Mouse (Mus musculus) cerebellum, adult 9-11 months (tissue): ENCODE data around the gene Naa50.

Experiments
- DNase-seq: peaks from one replicate; pipeline ENCODE4 v3.0.0; 2022

Gene Naa50

GRCm38 (mm10) chr16:44141483-44141882, 1.9 kb downstream of the Naa50 start:
- DNase-seq: peak; percentile 29

DNA sequence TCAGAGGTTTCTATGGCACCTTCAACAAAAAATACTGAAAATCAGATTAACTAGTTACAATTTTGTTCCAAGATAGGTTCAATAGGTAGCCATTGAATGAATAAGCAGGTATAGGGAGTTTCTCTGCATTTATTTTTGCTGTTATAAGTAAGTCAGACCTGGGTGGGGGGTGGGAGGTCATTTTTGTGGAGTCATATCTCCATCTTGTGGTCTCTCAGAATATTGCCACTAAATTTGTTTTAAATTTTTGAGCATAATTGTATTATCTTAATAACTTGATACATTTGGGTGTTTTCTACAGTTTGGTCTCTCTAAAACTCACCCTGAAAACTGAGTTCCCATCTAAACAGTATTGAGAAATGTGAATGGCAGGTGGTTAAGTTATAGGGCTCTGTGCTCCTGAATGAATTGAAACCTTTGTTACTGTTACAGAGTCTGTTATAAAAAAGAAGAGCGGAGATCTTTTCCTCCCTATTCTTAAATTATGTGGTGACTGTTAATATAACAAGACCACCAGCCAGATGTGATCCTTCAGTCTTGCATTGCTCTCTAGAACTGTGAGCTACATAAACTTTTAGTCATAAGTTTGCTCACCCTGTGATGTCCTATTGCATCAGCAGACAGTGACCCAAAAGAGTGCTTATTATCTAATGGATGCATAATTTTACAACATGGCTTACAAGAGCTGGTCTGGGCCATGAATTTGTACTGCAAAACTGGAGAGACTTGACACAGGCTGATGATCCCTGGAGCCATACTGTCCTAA, 9.6 kb downstream of the Naa50 start:
- no peak for DNase-seq

DNA sequence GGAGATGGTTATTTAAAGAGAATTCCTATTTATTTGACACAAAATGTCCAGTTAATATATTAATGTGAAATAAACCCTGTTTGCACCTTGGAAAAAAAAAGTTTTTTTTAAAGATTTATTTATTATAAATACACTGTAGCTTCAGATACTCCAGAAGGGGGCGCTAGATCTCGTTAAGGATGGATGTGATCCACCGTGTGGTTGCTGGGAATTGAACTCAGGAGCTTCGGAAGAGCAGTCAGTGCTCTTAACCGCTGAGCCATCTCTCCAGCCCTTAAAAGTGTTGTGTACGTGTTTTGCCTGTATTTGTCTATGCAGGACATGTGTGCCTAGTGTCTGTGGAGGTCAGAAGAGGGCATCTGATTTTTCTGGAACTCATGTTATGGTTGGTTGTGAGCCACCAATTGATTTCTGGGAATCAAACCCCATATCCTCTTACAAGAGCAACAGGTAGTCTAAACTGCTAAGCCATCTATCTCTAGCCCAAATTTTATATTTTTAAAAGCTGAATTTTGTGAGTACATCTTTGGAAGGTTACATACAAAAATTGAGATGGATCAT, 14.9 kb downstream of the Naa50 start:
- no peak for DNase-seq

DNA sequence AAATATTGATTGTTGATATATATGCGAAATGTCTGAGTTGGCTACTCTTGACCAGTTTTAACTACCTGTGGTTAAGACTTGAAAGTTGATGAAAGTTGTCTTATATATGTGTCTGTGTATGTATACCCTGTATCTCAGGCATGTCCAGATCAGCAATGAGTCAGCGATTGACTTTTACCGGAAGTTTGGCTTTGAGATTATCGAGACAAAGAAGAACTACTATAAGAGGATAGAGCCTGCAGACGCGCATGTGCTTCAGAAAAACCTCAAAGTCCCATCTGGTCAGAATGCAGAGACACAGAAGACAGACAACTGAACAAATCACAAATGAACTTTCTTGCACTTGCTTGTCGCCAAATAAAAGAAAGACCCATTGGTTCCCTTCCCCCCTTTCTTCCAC, 19.7 kb downstream of the Naa50 start:
- DNase-seq: no peak

- DNase-seq: no peak
Measured at GRCm38 (mm10) chr16:44163831-44164230, 24.2 kb downstream of the Naa50 start.

- DNase-seq: no peak
Measured at GRCm38 (mm10) chr16:44165182-44165581, 25.6 kb downstream of the Naa50 start.

GRCm38 (mm10) chr16:44168990-44169389, 29.4 kb downstream of the Naa50 start:
- no peak for DNase-seq

- DNase-seq: peak; percentile 99
Measured at GRCm38 (mm10) chr16:44172297-44173154, 32.9 kb downstream of the Naa50 start.

- peak; percentile 80 for DNase-seq
Measured at GRCm38 (mm10) chr16:44173155-44173941, 33.7 kb downstream of the Naa50 start, which contains the start of gene Usf3. TSS of gene Usf3 (plus strand) at chr16:44173246.

- DNase-seq: no peak
Measured at GRCm38 (mm10) chr16:44173966-44174530, 34.4 kb downstream of the Naa50 start.

- no peak for DNase-seq
Measured at GRCm38 (mm10) chr16:44175001-44175400, 35.4 kb downstream of the Naa50 start.

DNA sequence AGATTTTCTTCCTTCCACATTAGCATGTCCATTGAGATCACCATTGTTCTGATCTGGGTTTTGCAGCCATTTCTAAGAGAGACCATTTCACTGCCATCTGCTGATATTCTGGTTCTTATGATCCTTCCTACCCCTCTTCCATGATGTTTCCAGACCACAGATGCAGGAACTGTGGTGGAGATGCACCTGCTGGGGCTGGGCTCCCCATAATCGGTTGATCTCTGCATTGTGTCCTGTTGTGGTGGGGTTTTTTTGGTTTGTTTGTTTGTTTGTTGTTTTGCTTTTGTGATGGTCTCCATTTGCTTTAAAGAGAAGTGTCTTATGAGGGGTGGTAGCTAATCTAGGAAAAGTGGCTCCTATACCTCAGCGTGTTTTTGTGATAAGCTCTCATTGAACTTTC, 36.9 kb downstream of the Naa50 start:
- DNase-seq: no peak

DNA sequence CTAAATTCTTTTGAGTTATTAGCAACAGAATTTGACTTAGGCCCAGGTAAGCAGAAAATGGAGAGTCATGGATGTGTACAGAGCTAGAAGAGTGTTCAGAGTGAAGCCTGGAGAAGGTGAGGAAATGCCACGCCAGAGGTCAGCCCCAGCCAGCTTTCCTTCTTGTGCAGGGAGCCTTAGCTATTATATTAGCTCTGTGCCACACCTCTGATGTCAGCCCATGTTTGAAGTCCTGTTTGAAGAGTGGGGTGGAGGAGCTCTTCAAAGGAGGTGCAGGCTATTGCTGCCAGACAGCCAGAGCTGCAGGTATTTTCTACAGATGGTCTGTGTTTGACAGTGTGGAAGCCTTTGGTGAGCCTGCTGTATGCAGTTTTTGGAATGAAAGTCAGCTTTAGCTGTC, 38.9 kb downstream of the Naa50 start:
- DNase-seq: no peak

DNA sequence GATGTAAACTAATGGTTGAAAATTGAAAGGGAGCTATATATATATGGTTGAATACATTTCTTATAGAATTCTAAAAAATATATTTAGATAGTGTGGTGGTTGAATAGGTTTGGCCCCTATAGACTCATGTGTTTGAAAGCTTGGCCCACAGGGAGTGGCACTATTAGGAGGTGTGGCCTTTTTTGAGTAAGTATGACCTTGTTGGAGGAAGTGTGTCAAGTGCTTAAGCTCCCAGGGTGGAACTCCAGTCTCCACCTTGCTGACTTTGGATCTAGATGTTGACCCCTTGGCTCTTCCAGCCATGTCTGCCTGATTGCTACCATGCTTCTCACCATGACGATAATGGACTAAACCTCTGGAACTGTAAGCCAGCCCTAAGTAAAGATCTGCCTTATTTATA, 43.0 kb downstream of the Naa50 start:
- no peak for DNase-seq

DNA sequence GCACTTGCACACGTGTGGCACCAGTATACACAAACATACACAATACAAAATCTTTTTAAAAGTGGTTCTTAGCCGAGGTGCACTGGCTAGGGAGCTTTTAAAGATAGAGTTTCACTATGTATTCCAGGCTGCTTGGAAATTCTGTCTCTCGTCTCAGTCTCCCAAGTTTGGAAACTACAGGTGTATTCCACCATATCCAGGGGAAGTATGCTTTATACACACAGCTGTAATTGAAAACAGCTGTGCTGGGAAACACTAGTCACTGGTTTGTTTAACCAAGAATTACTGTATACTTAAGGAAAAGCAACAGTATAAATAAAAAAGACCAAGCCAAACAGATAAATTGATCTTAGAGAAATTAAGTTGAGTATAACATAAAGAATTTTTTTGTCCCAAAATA, 45.1 kb downstream of the Naa50 start:
- DNase-seq: no peak

- DNase-seq: no peak
Measured at GRCm38 (mm10) chr16:44187172-44187571, 47.5 kb downstream of the Naa50 start.

DNA sequence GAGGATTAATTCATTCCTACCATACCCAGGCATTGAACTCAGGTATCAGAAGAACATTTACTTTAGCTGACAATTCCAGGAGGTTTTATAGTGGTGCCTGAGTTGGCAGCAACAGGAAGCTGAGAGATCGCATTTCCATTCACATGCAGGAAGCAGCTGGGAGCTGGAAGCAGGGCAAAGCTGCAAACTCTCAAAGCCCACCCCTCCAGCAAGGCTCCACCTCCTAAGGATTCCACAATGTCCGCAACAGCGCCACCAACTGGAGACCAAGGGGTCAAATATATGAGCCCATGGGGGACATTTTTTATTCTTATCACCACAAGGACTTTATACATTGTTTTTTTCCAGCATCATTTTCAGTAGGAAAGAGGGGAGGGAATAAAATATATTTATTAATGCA, 49.1 kb downstream of the Naa50 start:
- DNase-seq: no peak

DNA sequence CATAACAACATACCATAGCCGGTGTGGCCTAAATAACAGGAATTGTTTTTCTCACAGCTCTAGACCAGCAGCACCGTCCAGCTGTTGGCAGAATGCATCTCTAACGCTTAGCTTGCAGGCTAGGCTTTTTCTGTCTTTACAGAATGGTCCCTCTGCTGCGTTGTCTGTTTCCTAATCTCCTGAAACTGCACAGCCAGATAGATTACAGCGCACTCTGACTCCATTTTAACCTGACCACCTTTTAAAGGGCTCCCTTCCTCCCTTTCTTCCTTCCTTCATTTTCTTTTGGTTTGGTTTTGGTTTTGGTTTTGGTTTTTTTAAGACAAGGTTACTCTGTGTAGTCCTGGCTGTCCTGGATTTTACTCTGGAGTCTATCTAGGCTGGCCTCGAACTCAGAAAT, 50.4 kb downstream of the Naa50 start:
- no peak for DNase-seq

DNA sequence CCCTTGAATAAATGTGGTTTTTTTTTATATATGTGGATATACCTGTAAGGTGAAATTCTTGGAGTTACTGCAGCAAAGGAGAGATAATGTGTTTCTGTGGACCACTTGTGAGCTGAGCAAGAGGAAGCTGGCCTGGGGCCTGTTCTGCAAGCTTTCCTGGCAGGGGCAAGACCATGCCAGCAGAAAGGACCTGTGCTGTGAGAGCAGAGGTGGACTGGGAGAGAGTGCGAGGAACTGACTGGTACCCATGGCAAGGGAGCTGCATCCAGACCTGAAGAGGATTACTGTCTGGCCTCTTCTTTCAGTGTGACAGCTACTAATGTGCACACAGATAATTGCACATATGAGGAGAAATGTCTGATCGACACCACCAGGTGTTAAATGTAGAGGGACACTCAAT, 51.3 kb downstream of the Naa50 start:
- DNase-seq: no peak

GRCm38 (mm10) chr16:44199066-44199703, 59.6 kb downstream of the Naa50 start:
- no peak for DNase-seq

DNA sequence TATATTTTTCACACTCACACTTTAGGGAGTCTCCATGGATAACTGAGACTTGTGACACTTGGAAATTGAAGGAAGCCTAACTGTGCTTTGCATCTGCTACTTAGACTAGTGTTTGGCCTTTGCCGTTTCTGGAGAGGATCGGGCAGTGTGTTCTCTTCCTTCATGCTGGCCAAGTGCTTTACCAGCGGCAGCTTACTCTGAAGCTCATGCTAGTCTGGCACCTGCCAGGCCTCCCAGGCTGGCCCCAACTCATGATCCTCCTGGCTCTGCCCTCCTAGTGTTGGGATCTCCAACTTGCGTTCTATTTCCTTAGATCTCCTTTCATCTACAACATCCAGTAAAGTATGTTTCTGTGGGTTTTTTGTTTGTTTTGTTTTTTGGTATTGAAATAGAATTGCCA, 60.5 kb downstream of the Naa50 start:
- DNase-seq: peak; percentile 45

DNA sequence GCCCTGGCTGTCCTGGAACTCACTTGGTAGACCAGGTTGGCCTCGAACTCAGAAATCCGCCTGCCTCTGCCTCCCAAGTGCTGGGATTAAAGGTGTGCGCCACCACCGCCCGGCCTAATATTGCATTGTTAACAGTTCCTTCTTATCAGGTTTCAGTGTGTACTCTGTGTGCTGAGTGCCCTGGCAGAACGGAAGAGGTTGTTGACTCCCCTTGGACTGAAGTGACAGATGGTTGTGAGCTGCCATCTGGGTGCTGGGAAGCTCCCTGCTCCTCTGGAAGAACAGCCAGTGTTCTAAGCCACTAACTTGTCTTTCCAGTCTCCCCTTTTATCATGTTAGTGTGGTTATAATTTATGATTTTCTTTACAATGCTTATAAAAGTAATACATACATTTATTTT, 64.7 kb downstream of the Naa50 start:
- peak; percentile 87 for DNase-seq
